Mouse (Mus musculus) G1E (cell line): ENCODE results near the gene Trem2.

Source experiments
- CTCF ChIP-seq: IDR thresholded peaks from 2 replicates; pipeline ENCODE4 v1.5.1; 2012; ENCODE audit warnings: low read depth, low read length, inconsistent platforms, mixed read lengths
- TAL1 ChIP-seq: conservative IDR thresholded peaks from 2 replicates; pipeline ENCODE4 v1.6.1; 2012; ENCODE audit warnings: low read depth, low read length, inconsistent platforms, mixed read lengths

DNA sequence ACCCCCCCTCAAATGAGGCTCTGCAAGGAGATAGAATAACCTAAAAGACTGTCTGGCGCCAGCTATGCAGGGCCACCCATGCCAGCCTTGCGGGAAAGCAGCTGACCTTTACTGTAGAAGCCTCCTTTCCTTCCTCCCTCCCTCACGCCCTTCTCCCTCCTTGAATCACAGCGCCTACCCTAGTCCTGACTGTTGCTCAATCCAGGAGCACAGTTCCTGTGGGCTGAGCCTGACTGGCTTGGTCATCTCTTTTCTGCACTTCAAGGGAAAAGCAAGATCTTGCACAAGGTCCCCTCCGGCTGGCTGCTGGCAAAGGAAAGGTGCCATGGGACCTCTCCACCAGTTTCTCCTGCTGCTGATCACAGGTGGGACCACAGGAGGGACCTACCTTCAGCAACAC, at the start of gene Trem2:
- TF ChIP-seq TAL1 (no peak), CTCF (no peak)
